Mouse (Mus musculus) ovary, postnatal 14 days (tissue): ENCODE measurements around the gene Pold4.
A peak's percentile ranks its signal among the peaks of the same experiment; 100 is the strongest.

Experiments
- DNase-seq: peaks from one replicate; pipeline ENCODE4 v3.0.0; 2022; ENCODE audit warnings: low spot score

Gene Pold4

GRCm38 (mm10) chr19:4203604-4204326 is 27.9 kb upstream of the Pold4 start:
- no peak for DNase-seq

GRCm38 (mm10) chr19:4204889-4205288 is 26.8 kb upstream of the Pold4 start:
- DNase-seq: no peak

- peak; percentile 66 for DNase-seq
These were observed 24.7 kb upstream of the Pold4 start for GRCm38 (mm10) chr19:4206971-4207370.

- no peak for DNase-seq
These were observed 23.1 kb upstream of the Pold4 start for GRCm38 (mm10) chr19:4208563-4208962.

GRCm38 (mm10) chr19:4211891-4212588 is 19.7 kb upstream of the Pold4 start:
- no peak for DNase-seq

- DNase-seq: no peak
These were observed 18.1 kb upstream of the Pold4 start for GRCm38 (mm10) chr19:4213524-4213974.

GRCm38 (mm10) chr19:4214071-4214770 is 17.5 kb upstream of the Pold4 start, which contains the start of the genes Clcf1 and AC109138.7:
Gene Clcf1 (plus strand): TSS chr19:4214238.
Gene AC109138.7 (plus strand): TSS chr19:4214357.
- peak; percentile 53 for DNase-seq

GRCm38 (mm10) chr19:4214771-4215450 is 16.8 kb upstream of the Pold4 start:
- no peak for DNase-seq

- no peak for DNase-seq
These were observed 16.3 kb upstream of the Pold4 start for GRCm38 (mm10) chr19:4215451-4215840.

GRCm38 (mm10) chr19:4216041-4216685 is 15.5 kb upstream of the Pold4 start:
- no peak for DNase-seq

GRCm38 (mm10) chr19:4217140-4217539 is 14.6 kb upstream of the Pold4 start:
- no peak for DNase-seq

- DNase-seq: no peak
These were observed 13.8 kb upstream of the Pold4 start for GRCm38 (mm10) chr19:4217855-4218254.

GRCm38 (mm10) chr19:4218293-4218692 is 13.4 kb upstream of the Pold4 start:
- no peak for DNase-seq

GRCm38 (mm10) chr19:4218784-4219183 is 12.9 kb upstream of the Pold4 start:
- DNase-seq: no peak

- no peak for DNase-seq
These were observed 11.8 kb upstream of the Pold4 start for GRCm38 (mm10) chr19:4219943-4220342.

GRCm38 (mm10) chr19:4220416-4220815 is 11.3 kb upstream of the Pold4 start:
- no peak for DNase-seq

GRCm38 (mm10) chr19:4220957-4221743 is 10.5 kb upstream of the Pold4 start:
- peak; percentile 48 for DNase-seq

GRCm38 (mm10) chr19:4222165-4222564 is 9.5 kb upstream of the Pold4 start:
- no peak for DNase-seq

GRCm38 (mm10) chr19:4226779-4227178 is 4.9 kb upstream of the Pold4 start:
- no peak for DNase-seq

- no peak for DNase-seq
These were observed 4.3 kb upstream of the Pold4 start for GRCm38 (mm10) chr19:4227446-4227845.
